Mouse (Mus musculus) megakaryocyte, embryonic 14.5 days (primary cell): ENCODE data around the gene Zbtb22. TPM values are rescaled to one million over a fixed set of nuclear protein-coding genes. Genes with fewer than 3 reads are reported as not detected.

ENCODE experiments used
- H3K27me3 ChIP-seq: replicated peaks from 2 replicates; pipeline ENCODE3; 2012; ENCODE audit warnings: inconsistent platforms
- H3K36me3 ChIP-seq: replicated peaks from 2 replicates; pipeline ENCODE3; 2012; ENCODE audit warnings: low read length, inconsistent platforms, mixed read lengths
- H3K4me1 ChIP-seq: 2 replicates; pipeline ENCODE4 v1.6.1; 2012; ENCODE audit warnings: inconsistent platforms
- H3K4me3 ChIP-seq: replicated peaks from 2 replicates; pipeline ENCODE3; 2012; ENCODE audit warnings: moderate library complexity, mild to moderate bottlenecking, inconsistent platforms
- H3K9me3 ChIP-seq: 2 replicates; pipeline ENCODE4 v1.6.1; 2012; ENCODE audit warnings: inconsistent platforms
- FLI1 ChIP-seq: IDR thresholded peaks from 2 replicates; pipeline ENCODE4 v1.6.1; 2012; ENCODE audit warnings: low read length, inconsistent platforms, mixed read lengths
- GATA1 ChIP-seq: IDR thresholded peaks from 3 replicates; pipeline ENCODE4 v1.6.1; 2012; ENCODE audit warnings: mixed read lengths, low read length, inconsistent platforms, borderline replicate concordance
- polyA plus RNA-seq: library from polyadenylated mRNA; stranded (reverse); fragments of >175 nt; gene quantifications from 2 replicates; pipeline ENCODE4 v1.2.3, GENCODE M21; 2012; ENCODE audit warnings: low replicate concordance; ENCODE audit not compliant: insufficient read depth

Zbtb22 gene
- polyA plus RNA-seq, 1 experiment, result 45.3 TPM

GRCm38 (mm10) chr17:33954646-33955554 is 39.2 kb downstream of the Zbtb22 start:
- peak overlapping the region; percentile 98 for H3K4me3 ChIP-seq
- H3K27me3 ChIP-seq, result no peaks in the 10 kb centered on the region
- H3K36me3 ChIP-seq, result peaks cover 65% of the 10 kb centered on the region
- no peaks in the 10 kb centered on the region for H3K9me3 ChIP-seq
- no peak for TF ChIP-seq FLI1
- TF ChIP-seq GATA1, result no peak
- peaks cover 66% of the 10 kb centered on the region for H3K4me1 ChIP-seq

- H3K9me3 ChIP-seq, result no peaks in the 10 kb centered on the region
- peak; percentile 92 for TF ChIP-seq FLI1
- TF ChIP-seq GATA1, result no peak
- H3K27me3 ChIP-seq, result no peaks in the 10 kb centered on the region
- H3K4me1 ChIP-seq, result peaks cover 58% of the 10 kb centered on the region
- peaks cover 64% of the 10 kb centered on the region for H3K36me3 ChIP-seq
- peak within 1 kb of the TSS; percentile 98 for H3K4me3 ChIP-seq
Measured at GRCm38 (mm10) chr17:33955555-33956214, 40.0 kb downstream of the Zbtb22 start, which contains the start of the genes Vps52 and Rps18. Vps52 (plus strand) TSS chr17:33955812. Rps18 (minus strand) TSS chr17:33956001.

DNA sequence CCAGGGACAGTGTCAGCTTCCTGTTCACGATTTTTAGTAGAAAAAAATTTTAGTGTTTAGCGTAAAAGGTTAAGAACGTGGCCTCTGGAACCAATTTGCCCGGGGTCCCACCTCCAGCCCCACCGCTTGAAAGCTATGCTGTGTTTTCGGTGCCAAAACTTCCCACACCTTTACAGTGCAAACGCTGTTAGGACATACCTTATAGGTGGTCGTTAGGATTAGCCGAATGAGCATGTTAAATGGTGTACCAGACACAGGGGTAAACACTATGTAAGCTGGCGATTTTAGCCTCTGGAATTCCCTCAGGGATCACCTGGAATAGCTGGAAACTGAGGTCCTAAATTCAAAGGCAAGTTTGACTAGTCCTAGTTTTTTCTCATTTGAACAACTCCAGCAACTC is 40.6 kb downstream of the Zbtb22 start:
- peaks cover 70% of the 10 kb centered on the region for H3K36me3 ChIP-seq
- no peaks in the 10 kb centered on the region for H3K9me3 ChIP-seq
- TF ChIP-seq FLI1, result no peak
- TF ChIP-seq GATA1, result no peak
- peak overlapping the region; percentile 98 for H3K4me3 ChIP-seq
- no peaks in the 10 kb centered on the region for H3K27me3 ChIP-seq
- peaks cover 51% of the 10 kb centered on the region for H3K4me1 ChIP-seq

DNA sequence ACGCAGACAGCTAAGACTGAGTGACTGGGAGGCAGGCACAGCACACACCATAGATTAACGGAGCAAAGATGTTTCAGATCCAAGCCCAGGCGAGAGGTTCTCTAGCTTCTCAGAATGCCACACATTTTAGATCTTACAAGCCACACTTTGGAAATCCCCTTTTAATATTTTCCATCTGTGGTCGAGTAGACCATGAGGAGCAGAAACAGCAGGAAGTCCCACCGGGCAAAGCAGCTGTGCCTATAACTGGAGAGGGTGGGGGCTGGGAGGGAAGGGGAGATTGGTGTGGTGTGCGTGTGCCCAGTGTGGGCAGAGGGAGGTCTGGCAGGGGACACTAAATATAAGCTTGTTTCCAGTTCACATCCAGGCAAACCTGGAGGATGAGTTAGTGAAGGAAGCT is 41.8 kb downstream of the Zbtb22 start:
- no peaks in the 10 kb centered on the region for H3K9me3 ChIP-seq
- H3K4me3 ChIP-seq, result no peak overlapping the region
- peaks cover 67% of the 10 kb centered on the region for H3K36me3 ChIP-seq
- no peaks in the 10 kb centered on the region for H3K27me3 ChIP-seq
- TF ChIP-seq GATA1 (no peak), FLI1 (no peak)
- peaks cover 40% of the 10 kb centered on the region for H3K4me1 ChIP-seq

GRCm38 (mm10) chr17:33958451-33958850 is 42.7 kb downstream of the Zbtb22 start:
- peaks cover 67% of the 10 kb centered on the region for H3K36me3 ChIP-seq
- H3K9me3 ChIP-seq, result no peaks in the 10 kb centered on the region
- no peak for TF ChIP-seq GATA1
- TF ChIP-seq FLI1, result no peak
- peaks cover 30% of the 10 kb centered on the region for H3K4me1 ChIP-seq
- no peak overlapping the region for H3K4me3 ChIP-seq
- no peaks in the 10 kb centered on the region for H3K27me3 ChIP-seq

DNA sequence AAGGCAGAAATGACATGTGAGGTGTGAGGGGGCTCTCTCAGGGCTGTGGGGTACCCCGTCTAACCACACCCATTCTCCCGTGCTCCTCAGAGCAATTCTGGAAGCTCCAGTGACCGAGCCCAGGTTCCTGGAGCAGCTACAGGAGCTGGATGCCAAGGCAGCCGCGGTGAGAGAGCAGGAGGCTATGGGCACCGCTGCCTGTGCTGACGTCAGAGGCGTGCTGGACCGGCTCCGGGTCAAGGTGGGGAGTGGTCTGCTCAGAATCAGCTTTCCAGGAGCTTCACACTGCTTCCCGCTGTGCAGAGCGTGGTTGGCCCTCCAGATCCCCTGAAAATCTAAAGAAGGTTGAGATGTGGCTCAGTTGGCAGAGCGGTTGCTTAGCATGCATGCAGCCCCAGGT is 43.4 kb downstream of the Zbtb22 start:
- Histone ChIP-seq H3K9me3 (no peaks in the 10 kb centered on the region), H3K27me3 (no peaks in the 10 kb centered on the region), H3K36me3 (peaks cover 63% of the 10 kb centered on the region), H3K4me1 (peaks cover 27% of the 10 kb centered on the region), H3K4me3 (no peak overlapping the region)
- TF ChIP-seq GATA1 (no peak), FLI1 (no peak)

- TF ChIP-seq FLI1, result no peak
- TF ChIP-seq GATA1, result no peak
- Histone ChIP-seq H3K27me3 (no peaks in the 10 kb centered on the region), H3K4me1 (peaks cover 19% of the 10 kb centered on the region), H3K36me3 (peaks cover 61% of the 10 kb centered on the region), H3K9me3 (no peaks in the 10 kb centered on the region), H3K4me3 (no peak overlapping the region)
Measured at GRCm38 (mm10) chr17:33959948-33960347, 44.2 kb downstream of the Zbtb22 start.

- H3K4me3 ChIP-seq, result no peak overlapping the region
- peaks cover 2% of the 10 kb centered on the region for H3K27me3 ChIP-seq
- no peaks in the 10 kb centered on the region for H3K9me3 ChIP-seq
- TF ChIP-seq FLI1, result no peak
- no peak for TF ChIP-seq GATA1
- peaks cover 6% of the 10 kb centered on the region for H3K4me1 ChIP-seq
- H3K36me3 ChIP-seq, result peaks cover 72% of the 10 kb centered on the region
Measured at GRCm38 (mm10) chr17:33962876-33963275, 47.2 kb downstream of the Zbtb22 start.

DNA sequence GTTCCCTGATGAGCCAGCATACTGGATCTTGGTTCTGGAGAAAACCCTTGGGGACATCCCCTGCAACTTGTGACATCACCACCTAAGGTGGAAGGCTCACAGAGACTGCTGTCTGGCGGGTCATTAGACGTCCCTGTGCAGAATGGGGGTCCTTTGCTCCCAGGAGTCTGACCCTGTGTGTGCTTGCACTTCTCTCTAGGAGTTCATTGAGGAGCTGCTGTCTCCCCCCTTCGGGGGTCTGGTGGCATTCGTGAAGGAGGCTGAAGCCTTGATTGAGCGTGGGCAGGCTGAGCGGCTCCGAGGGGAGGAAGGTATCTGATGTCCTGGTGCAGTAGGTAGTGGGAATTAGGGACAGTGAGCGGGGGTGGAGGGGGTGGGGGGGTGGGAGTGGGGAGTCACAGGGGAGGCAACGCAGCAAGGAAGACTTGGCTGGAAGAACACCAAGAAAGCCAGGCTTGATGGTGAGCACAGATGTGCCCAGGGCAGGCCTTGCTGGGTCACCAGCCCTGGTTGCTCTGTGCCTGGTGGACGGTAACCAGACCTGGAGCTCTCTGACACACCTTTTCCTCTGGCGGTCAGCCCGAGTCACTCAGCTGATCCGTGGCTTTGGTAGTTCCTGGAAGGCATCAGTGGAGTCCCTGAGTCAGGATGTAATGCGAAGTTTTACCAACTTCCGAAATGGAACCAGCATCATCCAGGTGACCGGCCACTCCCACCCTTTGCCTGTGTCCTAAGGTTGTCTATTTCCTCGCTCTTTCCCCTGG is 49.6 kb downstream of the Zbtb22 start:
- Histone ChIP-seq H3K4me3 (no peak overlapping the region), H3K27me3 (peaks cover 2% of the 10 kb centered on the region), H3K9me3 (peaks cover 4% of the 10 kb centered on the region), H3K36me3 (peaks cover 48% of the 10 kb centered on the region), H3K4me1 (peaks cover 7% of the 10 kb centered on the region)
- TF ChIP-seq FLI1, result no peak
- TF ChIP-seq GATA1, result no peak
